Mouse (Mus musculus): ENCODE data around the gene Gng12.

GRCm38 (mm10) chr6:66897994-66898393, 1.8 kb downstream of the Gng12 start:
- TF ChIP-seq CTCF (IDR thresholded peaks at IDR 0.05; ENCODE audit: control insufficient read depth, insufficient read depth, insufficient read length) (no peak), CEBPB (IDR thresholded peaks at IDR 0.05; ENCODE audit: low read depth) (no peak), MAX (IDR thresholded peaks at IDR 0.05) (no peak), MYOG (IDR thresholded peaks at IDR 0.05; ENCODE audit: control insufficient read depth, extremely low read depth, insufficient read length) (no peak), USF1 (IDR thresholded peaks at IDR 0.05; ENCODE audit: low read depth) (no peak)

Measured in C2C12 (cell line).